Mouse (Mus musculus) kidney, postnatal 0 days (tissue): ENCODE measurements around the gene Sde2. TPM values are rescaled to one million over a fixed set of nuclear protein-coding genes. Genes with fewer than 3 reads are reported as not detected.
"Not testable (repeated sequence)": the region's sequence is repeated elsewhere in the genome, so short reads cannot be mapped to it uniquely, and the experiment has no call there.

ENCODE experiments used
- ATAC-seq: fragments of 200-750 bp; cut with Nextera tagmentation; replicated peaks from 2 replicates; pipeline ENCODE4 v1.8.0; 2017; ENCODE audit warnings: low read depth, moderate number of reproducible peaks, moderate TSS enrichment, moderate library complexity; ENCODE audit not compliant: low FRiP score
- DNase-seq: peaks from one replicate; pipeline ENCODE4 v3.0.0-alpha.2; 2016; ENCODE audit warnings: low spot score
- H3K27ac ChIP-seq: fragments of 300-500 bp; sonication (generic); 2 replicates; pipeline ENCODE4 v1.5.1; 2014; ENCODE audit warnings: mild to moderate bottlenecking
- H3K27me3 ChIP-seq: fragments of 300-500 bp; sonication (generic); 2 replicates; pipeline ENCODE4 v1.6.1; 2014; ENCODE audit warnings: low read length, mixed read lengths; ENCODE audit not compliant: insufficient read depth
- H3K36me3 ChIP-seq: fragments of 300-500 bp; sonication (generic); 2 replicates; pipeline ENCODE4 v1.6.1; 2014; ENCODE audit warnings: low read length, mixed read lengths; ENCODE audit not compliant: insufficient read depth
- H3K4me1 ChIP-seq: fragments of 300-500 bp; sonication (generic); replicated peaks from 2 replicates; pipeline ENCODE4 v1.6.1; 2014; ENCODE audit warnings: antibody characterized with exemption, low read length, mixed read lengths; ENCODE audit not compliant: insufficient read depth
- H3K4me2 ChIP-seq: fragments of 300-500 bp; sonication (generic); 2 replicates; pipeline ENCODE4 v1.6.1; 2014; ENCODE audit warnings: mild to moderate bottlenecking, low read length, moderate library complexity, mixed read lengths
- H3K4me3 ChIP-seq: fragments of 300-500 bp; sonication (generic); replicated peaks from 2 replicates; pipeline ENCODE4 v1.5.1; 2014; ENCODE audit warnings: low read depth, low read length
- H3K9ac ChIP-seq: fragments of 300-500 bp; sonication (generic); 2 replicates; pipeline ENCODE4 v1.6.1; 2014; ENCODE audit warnings: low read depth, low read length
- H3K9me3 ChIP-seq: fragments of 300-500 bp; sonication (generic); replicated peaks from 2 replicates; pipeline ENCODE4 v1.6.1; 2016; ENCODE audit warnings: low read length, inconsistent platforms, mixed read lengths
- CTCF ChIP-seq: IDR thresholded peaks from 2 replicates; pipeline ENCODE4 v1.5.1; 2016; ENCODE audit warnings: antibody characterized with exemption, low read depth, mild to moderate bottlenecking, moderate library complexity
- WGBS: fragments of 180-500 bp; shearing (Covaris S2); extraction: QIAGEN DNeasy Blood & Tissue Kit; methylation state at CpG from one replicate; pipeline ENCODE4 v1.1.7; 2014; 5-methylcytosine and 5-hydroxymethylcytosine counted together
- polyA plus RNA-seq: library from polyadenylated mRNA; unstranded; fragments of >200 nt; fragmentation: Nextera tagmentation; extraction: Ambion mirVana; gene quantifications from 2 replicates; pipeline ENCODE4 v1.2.1, GENCODE M21; 2015

The Sde2 gene
- polyA plus RNA-seq, 1 experiment from 2014 or later = 25.6 TPM

GRCm38 (mm10) chr1:180830175-180830574, 20.8 kb upstream of the Sde2 start:
- H3K27ac ChIP-seq = no peak overlapping the region
- no peak; the same call in 1 of the 2 replicates for ATAC-seq
- peak overlapping the region; percentile 30; the same call in 1 of the 2 replicates for H3K4me2 ChIP-seq

GRCm38 (mm10) chr1:180830588-180831346, 20.2 kb upstream of the Sde2 start:
- H3K27ac ChIP-seq = no peak overlapping the region
- no peaks in the 10 kb centered on the region for H3K27me3 ChIP-seq
- DNase-seq (peak; percentile 31), ATAC-seq (no peak)
- peak overlapping the region; percentile 30; the same call in 1 of the 2 replicates for H3K4me2 ChIP-seq
- H3K36me3 ChIP-seq = no peaks in the 10 kb centered on the region
- TF ChIP-seq CTCF = no peak
- no peak overlapping the region for H3K4me3 ChIP-seq
- no peak overlapping the region for H3K9ac ChIP-seq
- H3K4me1 ChIP-seq = peaks cover 8% of the 10 kb centered on the region; the same call in 1 of the 2 replicates
- no peaks in the 10 kb centered on the region for H3K9me3 ChIP-seq
- 22% methylated on average over 14 of the region's 14 CpGs for WGBS

More at GRCm38 (mm10) chr1:180830175-180830574, 20.8 kb upstream of the Sde2 start:
- H3K27me3 ChIP-seq = no peaks in the 10 kb centered on the region
- no peak for DNase-seq
- H3K4me1 ChIP-seq = peaks cover 8% of the 10 kb centered on the region; the same call in 1 of the 2 replicates
- no peaks in the 10 kb centered on the region for H3K36me3 ChIP-seq
- 51% methylated on average over 11 of the region's 11 CpGs for WGBS
- H3K9me3 ChIP-seq = no peaks in the 10 kb centered on the region
- no peak overlapping the region for H3K9ac ChIP-seq
- TF ChIP-seq CTCF = no peak
- H3K4me3 ChIP-seq = no peak overlapping the region

GRCm38 (mm10) chr1:180835273-180836015, 15.5 kb upstream of the Sde2 start:
- no peak overlapping the region for H3K4me3 ChIP-seq
- H3K4me2 ChIP-seq = no peak overlapping the region
- no peaks in the 10 kb centered on the region for H3K9me3 ChIP-seq
- no peak for TF ChIP-seq CTCF
- WGBS = 86% methylated on average over 10 of the region's 10 CpGs
- no peaks in the 10 kb centered on the region for H3K4me1 ChIP-seq
- H3K27ac ChIP-seq = no peak overlapping the region
- DNase-seq (no peak), ATAC-seq (no peak)
- H3K27me3 ChIP-seq = no peaks in the 10 kb centered on the region
- H3K36me3 ChIP-seq = no peaks in the 10 kb centered on the region
- no peak overlapping the region for H3K9ac ChIP-seq

GRCm38 (mm10) chr1:180836467-180836866, 14.5 kb upstream of the Sde2 start:
- H3K4me1 ChIP-seq = not testable (repeated sequence)
- WGBS = 81% methylated on average over 8 of the region's 8 CpGs

GRCm38 (mm10) chr1:180837186-180837585, 13.7 kb upstream of the Sde2 start:
- no peak for DNase-seq
- Histone ChIP-seq H3K4me3 (no peak overlapping the region), H3K36me3 (no peaks in the 10 kb centered on the region), H3K9ac (no peak overlapping the region), H3K9me3 (no peaks in the 10 kb centered on the region), H3K4me2 (no peak overlapping the region), H3K27me3 (no peaks in the 10 kb centered on the region), H3K4me1 (no peaks in the 10 kb centered on the region), H3K27ac (no peak overlapping the region)
- no peak for TF ChIP-seq CTCF
- no peak for ATAC-seq
- 70% methylated on average over 5 of the region's 5 CpGs for WGBS

More at GRCm38 (mm10) chr1:180836467-180836866, 14.5 kb upstream of the Sde2 start:
- H3K27ac ChIP-seq, H3K36me3 ChIP-seq, H3K27me3 ChIP-seq, H3K4me2 ChIP-seq, ATAC-seq, H3K9me3 ChIP-seq, H3K9ac ChIP-seq, DNase-seq, H3K4me3 ChIP-seq: not testable (repeated sequence)

- no peak for ATAC-seq
- H3K36me3 ChIP-seq = no peaks in the 10 kb centered on the region
- no peaks in the 10 kb centered on the region for H3K9me3 ChIP-seq
- no peak overlapping the region for H3K9ac ChIP-seq
- no peaks in the 10 kb centered on the region for H3K27me3 ChIP-seq
- 16% methylated on average over 6 of the region's 6 CpGs for whole genome bisulfite sequencing
- TF ChIP-seq CTCF = no peak
- H3K4me2 ChIP-seq = no peak overlapping the region
- H3K4me1 ChIP-seq = no peaks in the 10 kb centered on the region
- no peak overlapping the region for H3K27ac ChIP-seq
- DNase-seq = peak; percentile 53
- H3K4me3 ChIP-seq = no peak overlapping the region
These were observed 12.9 kb upstream of the Sde2 start for GRCm38 (mm10) chr1:180838014-180838413.
